Mouse (Mus musculus): ENCODE measurements around the gene Bzw2. TPM values are rescaled to one million over a fixed set of nuclear protein-coding genes. Genes with fewer than 3 reads are reported as not detected.

Bzw2 gene
- total RNA-seq, 2 experiments from 2014 or later = 110 to 118 TPM

- peak; percentile 23 to 47 for DNase-seq (ENCODE audit: extremely low spot score in 1 of 2, low spot score in 2 of 2)
- intact Hi-C loops (cut with DNase I) = no loop called here
Measured at GRCm38 (mm10) chr12:36140401-36140800, 17.5 kb downstream of the Bzw2 start.

DNA sequence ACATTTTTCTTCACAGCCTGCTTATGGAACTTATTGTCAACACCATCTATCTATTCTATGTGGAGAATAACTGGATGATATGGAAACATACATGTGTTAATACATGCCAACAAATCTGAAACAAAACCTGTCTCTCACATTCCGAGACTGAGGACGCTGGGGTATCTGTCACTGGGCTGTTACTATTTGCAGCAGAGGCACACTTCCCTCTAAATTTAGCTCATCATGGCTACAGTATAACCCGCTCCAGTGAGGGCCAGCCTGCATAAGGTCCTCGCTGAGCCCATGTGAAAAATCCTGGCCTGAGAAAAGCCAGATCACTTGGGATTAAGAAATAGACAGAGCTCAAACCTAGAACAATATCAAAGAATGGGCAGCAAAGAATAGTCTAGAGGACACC lies 20.7 kb downstream of the Bzw2 start:
- DNase-seq (ENCODE audit: extremely low spot score in 1 of 2, low spot score in 2 of 2) = no peak
- intact Hi-C loops (cut with DNase I) = no loop called here

- intact Hi-C loops (cut with DNase I) = no loop called here
- no peak for DNase-seq (ENCODE audit: extremely low spot score in 1 of 2, low spot score in 2 of 2)
Measured at GRCm38 (mm10) chr12:36136285-36136684, 21.6 kb downstream of the Bzw2 start.

- intact Hi-C loops (cut with DNase I) = no loop called here
Measured at GRCm38 (mm10) chr12:36135409-36135808, 22.5 kb downstream of the Bzw2 start.

GRCm38 (mm10) chr12:36134111-36134510 lies 23.8 kb downstream of the Bzw2 start:
- intact Hi-C loops (cut with DNase I) = no loop called here
- DNase-seq (ENCODE audit: extremely low spot score in 1 of 2, low spot score in 2 of 2) = no peak

More at GRCm38 (mm10) chr12:36135409-36135808, 22.5 kb downstream of the Bzw2 start:
- DNase-seq (ENCODE audit: extremely low spot score in 1 of 2, low spot score in 2 of 2) = no peak

GRCm38 (mm10) chr12:36133547-36133946 lies 24.3 kb downstream of the Bzw2 start:
- intact Hi-C loops (cut with DNase I) = no loop called here
- no peak for DNase-seq (ENCODE audit: extremely low spot score in 1 of 2, low spot score in 2 of 2)

DNA sequence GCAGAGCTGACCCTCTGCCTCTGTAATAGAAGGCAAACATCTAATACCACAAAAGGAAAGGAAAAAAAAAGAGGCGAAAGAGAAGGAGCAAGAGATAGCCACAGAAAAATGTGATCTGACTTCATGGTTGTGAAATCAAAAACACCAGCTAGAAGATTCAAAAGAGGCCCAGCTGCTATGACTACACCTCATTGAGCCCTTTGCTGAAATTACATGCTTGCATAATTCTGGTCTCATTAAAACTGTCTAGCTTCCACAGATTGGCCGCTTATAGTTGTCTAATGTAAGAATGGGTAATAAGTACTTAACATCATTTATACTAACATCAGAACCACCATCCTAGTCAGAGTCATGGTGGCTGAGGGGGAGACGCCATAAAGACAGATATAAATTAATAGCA lies 25.2 kb downstream of the Bzw2 start:
- intact Hi-C loops (cut with DNase I) = no loop called here

GRCm38 (mm10) chr12:36132254-36132653 lies 25.6 kb downstream of the Bzw2 start:
- intact Hi-C loops (cut with DNase I) = no loop called here
- DNase-seq (ENCODE audit: extremely low spot score in 1 of 2, low spot score in 2 of 2) = no peak

More for the DNA sequence above, 25.2 kb downstream of the Bzw2 start:
- DNase-seq (ENCODE audit: extremely low spot score in 1 of 2, low spot score in 2 of 2) = no peak

- intact Hi-C loops (cut with DNase I) = no loop called here
- no peak for DNase-seq (ENCODE audit: extremely low spot score in 1 of 2, low spot score in 2 of 2)
Measured at GRCm38 (mm10) chr12:36129826-36130225, 28.1 kb downstream of the Bzw2 start.

DNA sequence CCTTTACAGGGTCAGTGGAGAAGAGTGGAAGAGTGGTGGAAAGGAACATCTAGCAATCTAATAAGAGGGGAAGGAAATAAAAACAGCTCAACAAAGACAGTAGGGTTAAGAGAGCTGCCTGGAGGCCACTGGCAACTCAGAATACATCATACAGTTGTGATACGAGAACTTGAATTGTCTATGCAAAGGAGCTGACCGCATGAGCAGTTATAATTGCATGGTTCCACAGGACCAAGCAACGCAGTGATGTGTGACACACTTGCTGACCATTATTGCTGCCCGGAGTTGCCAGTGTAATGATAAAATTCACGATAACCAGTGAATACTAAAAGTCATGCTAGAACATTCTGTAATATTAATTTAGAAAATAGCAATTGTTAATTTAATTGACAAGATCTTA lies 31.8 kb downstream of the Bzw2 start:
- no peak for DNase-seq (ENCODE audit: extremely low spot score in 1 of 2, low spot score in 2 of 2)
- intact Hi-C loops (cut with DNase I) = no loop called here

GRCm38 (mm10) chr12:36119244-36119643 lies 38.6 kb downstream of the Bzw2 start:
- DNase-seq (ENCODE audit: extremely low spot score in 1 of 2, low spot score in 2 of 2) = no peak
- intact Hi-C loops (cut with DNase I) = no loop called here

DNA sequence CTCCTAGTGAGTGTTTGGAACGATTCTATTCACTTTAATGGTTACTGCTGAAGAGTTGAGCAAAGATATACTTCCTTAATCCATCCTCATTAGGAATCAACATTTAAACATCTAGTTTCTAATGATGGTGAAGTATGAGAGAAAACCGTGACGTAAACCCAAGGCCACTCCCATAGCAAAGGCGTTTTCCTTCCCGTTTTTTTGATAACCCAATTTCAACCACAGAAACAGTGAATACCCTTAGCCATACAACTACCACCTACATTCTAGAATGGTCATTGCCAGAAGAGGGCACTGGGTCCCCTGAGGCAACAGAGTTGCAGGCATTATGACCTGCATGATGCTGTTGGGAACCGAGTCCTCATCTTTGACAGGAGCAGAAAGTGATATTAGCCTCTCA lies 40.7 kb downstream of the Bzw2 start:
- intact Hi-C loops (cut with DNase I) = no loop called here
- DNase-seq (ENCODE audit: extremely low spot score in 1 of 2, low spot score in 2 of 2) = no peak

GRCm38 (mm10) chr12:36112081-36112480 lies 45.8 kb downstream of the Bzw2 start:
- DNase-seq (ENCODE audit: extremely low spot score in 1 of 2, low spot score in 2 of 2) = no peak
- intact Hi-C loops (cut with DNase I) = loop anchor here (5.0 kb wide), 1 partner anchor 215 kb away; no protein-coding TSS in a partner anchor

- no peak for DNase-seq (ENCODE audit: extremely low spot score in 1 of 2, low spot score in 2 of 2)
- intact Hi-C loops (cut with DNase I) = loop anchor here (5.0 kb wide), 1 partner anchor 214 kb away; no protein-coding TSS in a partner anchor
Measured at GRCm38 (mm10) chr12:36111110-36111509, 46.8 kb downstream of the Bzw2 start.

- no peak for DNase-seq (ENCODE audit: extremely low spot score in 1 of 2, low spot score in 2 of 2)
- intact Hi-C loops (cut with DNase I) = loop anchor here (5.0 kb wide), 1 partner anchor 213 kb away; no protein-coding TSS in a partner anchor
Measured at GRCm38 (mm10) chr12:36110457-36110856, 47.4 kb downstream of the Bzw2 start.

GRCm38 (mm10) chr12:36108442-36108841 lies 49.4 kb downstream of the Bzw2 start:
- intact Hi-C loops (cut with DNase I) = no loop called here

GRCm38 (mm10) chr12:36103592-36103910 lies 54.3 kb downstream of the Bzw2 start:
- no peak for DNase-seq (ENCODE audit: extremely low spot score in 1 of 2, low spot score in 2 of 2)
- intact Hi-C loops (cut with DNase I) = loop anchor here (5.0 kb wide), 1 partner anchor 54 kb away; the partner anchor contains the start of genes Ankmy2 and Bzw2

More at GRCm38 (mm10) chr12:36108442-36108841, 49.4 kb downstream of the Bzw2 start:
- no peak for DNase-seq (ENCODE audit: extremely low spot score in 1 of 2, low spot score in 2 of 2)

GRCm38 (mm10) chr12:36102733-36103591 lies 54.9 kb downstream of the Bzw2 start:
- intact Hi-C loops (cut with DNase I) = loop anchor here (5.0 kb wide), 1 partner anchor 54 kb away; the partner anchor contains the start of genes Ankmy2 and Bzw2
- peak in 1 of 2 experiments; percentile 55 for DNase-seq (ENCODE audit: extremely low spot score in 1 of 2, low spot score in 2 of 2)

GRCm38 (mm10) chr12:36095371-36095880 lies 62.5 kb downstream of the Bzw2 start:
- DNase-seq (ENCODE audit: extremely low spot score in 1 of 2, low spot score in 2 of 2) = peak in 1 of 2 experiments; percentile 30
- intact Hi-C loops (cut with DNase I) = loop anchor here (2.0 kb wide), 1 partner anchor 55 kb away; no protein-coding TSS in a partner anchor

GRCm38 (mm10) chr12:36093081-36093670 lies 64.7 kb downstream of the Bzw2 start:
- no peak for DNase-seq (ENCODE audit: extremely low spot score in 1 of 2, low spot score in 2 of 2)
- intact Hi-C loops (cut with DNase I) = no loop called here
